Mouse (Mus musculus) cortical plate, adult 2 months (tissue): ENCODE results near the gene Mlana. TPM values are rescaled to one million over a fixed set of nuclear protein-coding genes. Genes with fewer than 3 reads are reported as not detected.

Source experiments
- H3K27ac ChIP-seq: fragments of 200-500 bp; 2 replicates; pipeline ENCODE4 v1.5.1; 2012; ENCODE audit warnings: low read length, control low read depth, inconsistent platforms; ENCODE audit not compliant: insufficient read depth
- H3K4me1 ChIP-seq: fragments of 200-500 bp; 2 replicates; pipeline ENCODE4 v1.6.1; 2011; ENCODE audit warnings: low read length; ENCODE audit not compliant: control insufficient read depth, insufficient read depth
- H3K4me3 ChIP-seq: fragments of 200-500 bp; 2 replicates; pipeline ENCODE4 v1.5.1; 2011; ENCODE audit warnings: mild to moderate bottlenecking, low read length, control low read depth; ENCODE audit not compliant: insufficient read depth
- CTCF ChIP-seq: fragments of 200-500 bp; IDR thresholded peaks from 2 replicates; pipeline ENCODE4 v1.5.1; 2011; ENCODE audit warnings: mild to moderate bottlenecking, control low read depth, low read length; ENCODE audit not compliant: insufficient read depth; ENCODE audit errors: extremely low read depth
- POLR2A ChIP-seq: fragments of 200-500 bp; IDR thresholded peaks from 2 replicates; pipeline ENCODE4 v1.6.1; 2011; ENCODE audit warnings: mild to moderate bottlenecking, low read length, control low read depth; ENCODE audit not compliant: insufficient read depth; ENCODE audit errors: extremely low read depth
- polyA plus RNA-seq: library from polyadenylated mRNA; depleted of rRNA; stranded (reverse); fragments of >200 nt; gene quantifications from 2 replicates; pipeline ENCODE4 v1.2.3, GENCODE M21; 2012; rRNA removed

Mlana gene
- polyA plus RNA-seq: not detected in 2 replicates

GRCm38 (mm10) chr19:29697245-29697874 lies at the start of gene Mlana:
Gene Mlana, plus strand, starts transcription at chr19:29697824.
- no peak within 1 kb of the TSS for H3K27ac ChIP-seq
- no peak within 1 kb of the TSS for H3K4me3 ChIP-seq
- 0 out of 2 replicates have a peak, but pooled peaks cover 2% of the 10 kb centered on the region for H3K4me1 ChIP-seq
- TF ChIP-seq CTCF (no peak), POLR2A (no peak)

DNA sequence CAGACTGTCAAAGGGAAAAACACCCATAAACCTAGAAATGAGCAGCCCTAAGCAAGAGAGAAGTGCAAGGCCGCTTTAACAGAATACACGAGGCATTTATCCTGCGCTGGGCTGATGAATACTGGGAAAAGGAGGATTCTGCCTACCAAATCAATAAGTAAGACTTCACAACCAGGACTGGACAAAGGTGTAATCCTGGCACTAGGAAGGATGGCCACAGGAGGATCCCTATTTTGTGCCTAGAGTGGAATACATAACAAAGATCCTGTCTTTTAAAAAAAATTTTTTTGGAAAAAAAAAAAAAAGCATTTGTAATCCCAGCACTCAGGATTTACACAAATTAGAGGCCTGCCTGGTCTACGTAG lies 49.1 kb upstream of the Mlana start:
- no peak overlapping the region for H3K27ac ChIP-seq

DNA sequence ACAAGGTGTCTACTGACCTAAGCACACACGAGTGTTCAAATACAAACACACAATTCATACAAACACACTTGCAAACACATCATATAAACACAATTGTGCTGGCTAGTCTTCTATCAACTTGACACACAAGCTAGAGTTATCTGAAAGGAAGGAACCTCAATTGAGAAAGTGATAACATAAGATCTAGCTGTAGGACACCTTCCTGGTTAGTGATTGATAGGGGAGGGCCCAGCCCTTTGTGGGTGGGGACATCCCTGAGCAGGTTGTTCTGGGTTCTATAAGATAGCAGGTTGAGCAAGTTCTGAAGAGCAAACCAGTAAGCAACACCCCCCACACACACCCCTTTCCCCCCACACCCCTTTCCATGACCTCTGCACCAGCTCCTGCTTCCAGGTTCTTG lies 47.9 kb upstream of the Mlana start:
- H3K4me1 ChIP-seq: no peaks in the 10 kb centered on the region; the same call in 1 of the 2 replicates
- H3K4me3 ChIP-seq: no peak overlapping the region
- TF ChIP-seq CTCF: no peak
- no peak for TF ChIP-seq POLR2A
- no peak overlapping the region for H3K27ac ChIP-seq

More for the DNA sequence above, 49.1 kb upstream of the Mlana start:
- TF ChIP-seq POLR2A (no peak), CTCF (no peak)
- H3K4me1 ChIP-seq: no peaks in the 10 kb centered on the region; the same call in 1 of the 2 replicates
- H3K4me3 ChIP-seq: peak overlapping the region; percentile 62; the same call in 1 of the 2 replicates

DNA sequence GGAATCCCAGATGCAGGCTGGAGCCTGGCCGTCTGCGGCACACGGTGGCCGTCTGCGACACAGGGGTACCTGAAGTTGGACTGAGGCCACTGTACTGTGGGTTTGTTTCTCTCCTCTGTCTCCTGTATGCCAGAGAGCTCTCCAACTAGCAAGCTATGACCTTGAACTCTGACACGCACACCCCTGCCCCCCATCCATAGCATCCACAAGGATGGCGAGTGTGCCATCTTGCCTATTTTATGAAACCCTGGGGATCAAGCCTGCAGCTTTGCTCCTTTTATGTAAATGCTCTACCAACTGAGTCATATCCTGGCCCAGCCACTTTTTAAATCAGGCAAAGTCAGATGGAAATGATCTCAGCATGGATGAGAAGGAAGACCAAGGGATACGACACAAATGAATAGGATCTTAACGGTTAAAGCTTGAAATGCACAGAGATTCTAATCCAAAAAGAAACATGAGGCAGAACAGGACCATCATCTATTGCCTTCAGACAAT lies 43.8 kb upstream of the Mlana start:
- TF ChIP-seq CTCF: no peak
- no peak for TF ChIP-seq POLR2A

DNA sequence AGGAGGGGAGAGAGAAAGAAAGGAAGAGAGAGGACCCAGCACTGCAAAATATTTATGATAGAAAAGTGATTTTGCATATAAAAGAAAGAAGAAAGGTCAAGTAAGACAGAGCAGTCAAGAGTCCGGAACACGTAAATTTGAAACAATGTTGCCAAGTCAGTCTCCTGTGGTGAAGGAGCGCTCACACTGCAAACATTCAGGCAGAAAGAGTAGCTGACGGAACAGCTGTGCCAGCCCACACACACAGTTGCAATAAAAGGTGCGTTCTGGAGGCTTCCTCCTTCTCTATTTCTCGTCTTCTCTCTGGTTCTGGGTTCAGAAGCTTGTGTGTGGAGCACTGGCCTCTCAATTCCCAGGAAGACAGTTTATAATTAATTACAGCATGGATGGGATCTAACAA lies 42.5 kb upstream of the Mlana start:
- TF ChIP-seq POLR2A (no peak), CTCF (no peak)
- Histone ChIP-seq H3K4me1 (no peaks in the 10 kb centered on the region; the same call in 1 of the 2 replicates), H3K27ac (no peak overlapping the region), H3K4me3 (no peak overlapping the region)

More for the DNA sequence above, 43.8 kb upstream of the Mlana start:
- H3K27ac ChIP-seq: no peak overlapping the region
- no peak overlapping the region for H3K4me3 ChIP-seq
- no peaks in the 10 kb centered on the region; the same call in 1 of the 2 replicates for H3K4me1 ChIP-seq

GRCm38 (mm10) chr19:29656029-29656428 lies 41.6 kb upstream of the Mlana start:
- no peak for TF ChIP-seq POLR2A
- Histone ChIP-seq H3K27ac (no peak overlapping the region), H3K4me1 (no peaks in the 10 kb centered on the region; the same call in 1 of the 2 replicates), H3K4me3 (no peak overlapping the region)

- Histone ChIP-seq H3K4me3 (no peak overlapping the region), H3K27ac (no peak overlapping the region), H3K4me1 (no peaks in the 10 kb centered on the region; the same call in none of the 2 replicates)
- TF ChIP-seq CTCF (no peak), POLR2A (no peak)
Observed at GRCm38 (mm10) chr19:29656620-29657019, 41.0 kb upstream of the Mlana start.

DNA sequence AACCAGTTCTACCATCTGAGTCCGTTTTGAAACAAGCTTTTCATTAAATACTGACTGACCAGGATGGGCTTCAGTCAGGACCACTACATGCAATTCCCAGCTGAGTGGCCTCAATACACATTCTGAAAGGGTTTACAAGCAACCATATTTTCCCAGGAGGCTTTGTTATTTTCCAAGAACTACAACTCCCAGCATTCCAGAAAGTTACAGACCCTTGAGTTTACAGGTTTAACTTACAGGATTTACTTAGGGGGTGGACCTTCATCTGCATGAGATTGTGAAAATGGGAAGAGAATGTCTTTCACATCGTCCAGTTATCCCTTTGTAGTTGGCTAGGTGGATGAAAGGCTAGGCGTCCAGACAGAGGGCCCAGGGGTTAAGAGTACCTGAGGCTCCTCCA lies 40.6 kb upstream of the Mlana start:
- Histone ChIP-seq H3K4me1 (no peaks in the 10 kb centered on the region; the same call in none of the 2 replicates), H3K4me3 (no peak overlapping the region), H3K27ac (no peak overlapping the region)
- no peak for TF ChIP-seq POLR2A
- TF ChIP-seq CTCF: no peak

- Histone ChIP-seq H3K27ac (no peak overlapping the region), H3K4me3 (no peak overlapping the region), H3K4me1 (no peaks in the 10 kb centered on the region; the same call in none of the 2 replicates)
- TF ChIP-seq CTCF (no peak), POLR2A (no peak)
Observed at GRCm38 (mm10) chr19:29657558-29657957, 40.1 kb upstream of the Mlana start.

GRCm38 (mm10) chr19:29658836-29659235 lies 38.8 kb upstream of the Mlana start:
- H3K4me1 ChIP-seq: no peaks in the 10 kb centered on the region; the same call in none of the 2 replicates
- TF ChIP-seq POLR2A: no peak
- TF ChIP-seq CTCF: no peak
- H3K4me3 ChIP-seq: no peak overlapping the region
- no peak overlapping the region for H3K27ac ChIP-seq
